Mouse (Mus musculus) C2C12 (cell line): ENCODE results near the gene Gal3st2b.
"Not testable (repeated sequence)": the region's sequence is repeated elsewhere in the genome, so short reads cannot be mapped to it uniquely, and the experiment has no call there.

Experiments used
- CEBPB ChIP-seq: IDR thresholded peaks from one replicate; pipeline ENCODE4 v1.6.1; 2011; ENCODE audit warnings: low read depth, mild to moderate bottlenecking, control low read depth, moderate library complexity
- CTCF ChIP-seq: IDR thresholded peaks from one replicate; pipeline ENCODE4 v1.5.1; 2011; ENCODE audit not compliant: control insufficient read depth, insufficient read depth, insufficient read length
- FOSL1 ChIP-seq: IDR thresholded peaks from one replicate; pipeline ENCODE4 v1.8.0; 2011; ENCODE audit warnings: mild to moderate bottlenecking, low read length; ENCODE audit not compliant: poor library complexity, insufficient read depth, severe bottlenecking
- MAX ChIP-seq: IDR thresholded peaks from one replicate; pipeline ENCODE4 v1.6.1; 2011; ENCODE audit warnings: mild to moderate bottlenecking, control low read depth
- MYOD1 ChIP-seq: IDR thresholded peaks from one replicate; pipeline ENCODE4 v1.6.1; 2011; ENCODE audit warnings: low read depth; ENCODE audit not compliant: control insufficient read depth, insufficient read length
- MYOG ChIP-seq: IDR thresholded peaks from one replicate; pipeline ENCODE4 v1.6.1; 2011; ENCODE audit not compliant: control insufficient read depth, insufficient read length; ENCODE audit errors: extremely low read depth
- USF1 ChIP-seq: IDR thresholded peaks from one replicate; pipeline ENCODE4 v1.6.1; 2011; ENCODE audit warnings: low read depth, mild to moderate bottlenecking, control low read depth, moderate library complexity

GRCm38 (mm10) chr1:93918775-93919174 lies 664 bp downstream of the Gal3st2b start:
- TF ChIP-seq FOSL1, CTCF, MYOD1, MYOG, MAX, USF1, CEBPB: not testable (repeated sequence)
